Mouse (Mus musculus) intestine, embryonic 14.5 days (tissue): ENCODE results near the gene Mip. TPM values are rescaled to one million over a fixed set of nuclear protein-coding genes. Genes with fewer than 3 reads are reported as not detected.
"Not testable (repeated sequence)": the region's sequence is repeated elsewhere in the genome, so short reads cannot be mapped to it uniquely, and the experiment has no call there.

Source experiments
- ATAC-seq: fragments of 200-750 bp; cut with Nextera tagmentation; replicated peaks from 2 replicates; pipeline ENCODE4 v1.8.0; 2017; ENCODE audit warnings: low read depth, moderate number of reproducible peaks, moderate TSS enrichment, moderate library complexity; ENCODE audit not compliant: low FRiP score, low TSS enrichment
- DNase-seq: peaks from one replicate; pipeline ENCODE4 v3.0.0-alpha.2; 2018; ENCODE audit warnings: low spot score
- H3K27ac ChIP-seq: fragments of 300-500 bp; sonication (generic); 2 replicates; pipeline ENCODE4 v1.5.1; 2014; ENCODE audit warnings: low read depth, mild to moderate bottlenecking, control low read depth
- H3K27me3 ChIP-seq: fragments of 300-500 bp; sonication (generic); replicated peaks from 2 replicates; pipeline ENCODE4 v1.6.1; 2014; ENCODE audit warnings: low read length, control low read depth; ENCODE audit not compliant: control insufficient read depth, insufficient read depth
- H3K36me3 ChIP-seq: fragments of 300-500 bp; sonication (generic); 2 replicates; pipeline ENCODE4 v1.6.1; 2014; ENCODE audit warnings: low read length, control low read depth; ENCODE audit not compliant: control insufficient read depth, insufficient read depth
- H3K4me1 ChIP-seq: fragments of 300-500 bp; sonication (generic); replicated peaks from 2 replicates; pipeline ENCODE4 v1.6.1; 2014; ENCODE audit warnings: low read length, control low read depth, mixed read lengths; ENCODE audit not compliant: control insufficient read depth, insufficient read depth
- H3K4me2 ChIP-seq: fragments of 300-500 bp; sonication (generic); 2 replicates; pipeline ENCODE4 v1.6.1; 2014; ENCODE audit warnings: low read length
- H3K4me3 ChIP-seq: fragments of 300-500 bp; sonication (generic); 2 replicates; pipeline ENCODE4 v1.5.1; 2014; ENCODE audit warnings: low read depth, low read length, control low read depth, mixed read lengths
- H3K9ac ChIP-seq: fragments of 300-500 bp; sonication (generic); 2 replicates; pipeline ENCODE4 v1.6.1; 2014; ENCODE audit warnings: mild to moderate bottlenecking, low read length
- H3K9me3 ChIP-seq: fragments of 300-500 bp; sonication (generic); 2 replicates; pipeline ENCODE4 v1.6.1; 2016; ENCODE audit warnings: low read length, control low read depth; ENCODE audit not compliant: control insufficient read depth
- WGBS: fragments of 180-500 bp; shearing (Covaris S2); extraction: QIAGEN DNeasy Blood & Tissue Kit; methylation state at CpG from one replicate; pipeline ENCODE4 v1.1.7; 2014; 5-methylcytosine and 5-hydroxymethylcytosine counted together
- polyA plus RNA-seq: library from polyadenylated mRNA; unstranded; fragments of >200 nt; fragmentation: Nextera tagmentation; extraction: Ambion mirVana; gene quantifications from 2 replicates; pipeline ENCODE4 v1.2.1, GENCODE M21; 2014

Gene Mip
- polyA plus RNA-seq, 1 experiment from 2014 or later = not detected

DNA sequence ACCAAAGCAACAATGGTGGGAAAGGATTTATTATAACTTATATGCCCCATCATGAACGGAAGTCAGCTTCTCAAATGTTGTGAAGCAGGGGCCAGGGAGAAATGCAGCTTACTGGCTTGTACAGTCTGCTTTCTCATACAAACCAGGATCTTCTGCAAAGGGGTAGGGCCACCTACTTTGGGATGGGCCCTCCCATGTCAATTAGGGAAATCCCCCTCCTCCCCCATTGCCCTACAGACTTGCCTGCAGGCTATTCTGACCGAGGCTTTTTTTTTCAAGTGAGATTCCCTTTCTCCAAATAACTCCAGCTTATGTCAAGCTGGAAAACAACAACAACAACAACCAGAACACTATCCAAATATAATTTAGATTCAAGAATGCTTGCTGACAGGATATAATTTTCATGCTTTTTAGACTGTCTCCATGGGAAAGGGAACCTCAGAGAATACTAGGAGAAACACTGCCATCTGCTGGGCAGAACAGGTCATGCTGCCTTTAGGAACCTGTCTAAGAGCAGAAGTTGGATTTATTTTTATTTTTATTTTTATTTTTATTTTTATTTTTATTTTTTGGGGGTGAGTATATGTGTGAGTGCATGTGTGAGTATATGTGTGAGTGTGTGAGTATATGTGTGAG is 37.3 kb upstream of the Mip start:
- Histone ChIP-seq H3K27me3 (no peaks in the 10 kb centered on the region), H3K9me3 (no peaks in the 10 kb centered on the region), H3K9ac (no peak overlapping the region), H3K4me3 (no peak overlapping the region), H3K27ac (no peak overlapping the region), H3K36me3 (no peaks in the 10 kb centered on the region), H3K4me2 (no peak overlapping the region), H3K4me1 (no peaks in the 10 kb centered on the region)
- DNase-seq = peak; percentile 82
- ATAC-seq = no peak
- WGBS = 48% methylated on average over 2 of the region's 2 CpGs

GRCm38 (mm10) chr10:128191472-128191871 is 34.2 kb upstream of the Mip start:
- Histone ChIP-seq H3K9ac (no peak overlapping the region), H3K4me2 (no peak overlapping the region), H3K27me3 (peaks cover 18% of the 10 kb centered on the region), H3K4me1 (peaks cover 8% of the 10 kb centered on the region), H3K9me3 (no peaks in the 10 kb centered on the region), H3K27ac (no peak overlapping the region), H3K4me3 (no peak overlapping the region), H3K36me3 (no peaks in the 10 kb centered on the region)
- ATAC-seq = no peak
- DNase-seq = no peak
- WGBS = 56% methylated on average over 2 of the region's 2 CpGs

GRCm38 (mm10) chr10:128192030-128192766 is 33.4 kb upstream of the Mip start:
- ATAC-seq, H3K4me1 ChIP-seq, H3K9ac ChIP-seq, H3K4me3 ChIP-seq, DNase-seq, H3K27ac ChIP-seq, H3K4me2 ChIP-seq, H3K9me3 ChIP-seq, H3K36me3 ChIP-seq: not testable (repeated sequence)
- H3K27me3 ChIP-seq = peaks cover 18% of the 10 kb centered on the region
- 89% methylated on average over 3 of the region's 3 CpGs for WGBS

DNA sequence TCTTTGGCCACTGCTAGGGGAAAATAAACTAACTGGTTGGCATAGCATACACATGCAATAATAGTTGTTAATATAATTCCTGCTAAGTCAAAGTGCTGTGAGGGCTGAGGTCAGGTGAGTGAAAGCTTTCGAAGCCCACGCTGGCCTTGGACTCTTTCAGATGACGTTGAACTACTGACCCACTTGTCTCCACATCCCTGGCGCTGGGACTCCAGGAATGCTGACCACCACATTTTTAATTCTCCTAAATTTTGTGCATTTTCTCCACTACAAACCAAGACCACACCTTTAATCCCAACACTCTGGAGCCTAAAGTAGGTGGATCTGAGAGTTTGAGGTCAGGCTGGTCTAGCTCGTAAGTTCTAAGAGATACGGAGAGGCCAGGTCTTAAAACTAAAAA is 32.5 kb upstream of the Mip start:
- Histone ChIP-seq H3K4me1 (peaks cover 8% of the 10 kb centered on the region), H3K36me3 (no peaks in the 10 kb centered on the region), H3K9ac (no peak overlapping the region), H3K4me2 (no peak overlapping the region), H3K27ac (no peak overlapping the region), H3K9me3 (no peaks in the 10 kb centered on the region), H3K4me3 (no peak overlapping the region), H3K27me3 (peaks cover 18% of the 10 kb centered on the region)
- WGBS = 90% methylated on average over 6 of the region's 6 CpGs
- ATAC-seq (no peak), DNase-seq (no peak)

- H3K36me3 ChIP-seq = no peaks in the 10 kb centered on the region
- ATAC-seq = peak; percentile 95
- peak within 1 kb of the TSS; percentile 47 for H3K9ac ChIP-seq
- peak within 1 kb of the TSS; percentile 64 for H3K4me3 ChIP-seq
- peaks cover 8% of the 10 kb centered on the region for H3K4me1 ChIP-seq
- peak; percentile 98 for DNase-seq
- H3K27ac ChIP-seq = no peak within 1 kb of the TSS
- H3K27me3 ChIP-seq = peaks cover 18% of the 10 kb centered on the region
- H3K9me3 ChIP-seq = no peaks in the 10 kb centered on the region
- peak within 1 kb of the TSS; percentile 100 for H3K4me2 ChIP-seq
- WGBS = under 1% methylated on average over 46 of the region's 46 CpGs
Measured at GRCm38 (mm10) chr10:128194024-128194550, 31.6 kb upstream of the Mip start, which contains the start of gene Gls2. Gene Gls2 (plus strand): TSS chr10:128194457.

DNA sequence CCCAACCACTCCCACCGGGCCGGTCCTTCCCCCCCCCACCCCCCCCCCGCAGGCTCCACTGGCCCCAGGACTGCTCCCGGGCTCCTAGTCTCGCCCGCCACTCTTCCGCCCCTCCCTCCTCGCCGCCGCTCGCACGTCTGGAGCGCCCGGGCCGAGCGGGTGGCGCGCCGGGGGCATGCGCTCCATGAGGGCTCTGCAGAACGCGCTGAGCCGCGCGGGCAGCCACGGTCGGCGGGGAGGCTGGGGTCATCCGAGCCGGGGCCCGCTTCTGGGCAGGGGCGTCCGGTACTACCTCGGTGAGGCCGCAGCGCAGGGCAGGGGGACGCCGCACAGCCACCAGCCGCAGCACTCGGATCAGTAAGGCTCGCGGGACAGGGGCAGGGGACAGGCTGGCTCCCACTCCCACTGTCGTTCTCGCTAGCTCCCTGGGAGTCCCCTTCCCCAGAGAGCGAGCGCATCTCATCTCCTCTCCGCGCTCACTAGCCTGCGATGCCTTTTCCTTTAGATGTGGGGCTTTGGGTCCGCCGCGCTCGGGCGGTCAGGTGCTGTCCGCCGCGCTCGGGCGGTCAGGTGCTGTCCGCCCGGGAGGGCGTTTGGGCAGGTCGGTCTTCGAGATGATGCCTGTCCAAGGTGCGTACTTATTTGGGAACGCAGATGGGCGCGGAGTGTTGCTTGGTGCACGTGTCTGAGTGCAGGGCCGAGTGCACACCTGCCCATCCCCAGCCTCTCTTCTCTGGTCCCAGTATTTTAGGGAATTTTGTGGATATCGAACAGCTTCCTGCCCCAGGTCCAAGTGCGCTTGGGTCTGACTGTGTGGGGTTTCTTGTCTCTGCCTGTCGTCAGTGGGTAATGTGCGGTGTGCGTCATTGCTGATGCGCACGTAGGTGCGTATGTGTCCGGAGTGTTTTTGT is 30.8 kb upstream of the Mip start:
- Histone ChIP-seq H3K4me3 (peak overlapping the region; percentile 64), H3K9me3 (no peaks in the 10 kb centered on the region), H3K27ac (no peak overlapping the region), H3K27me3 (peaks cover 18% of the 10 kb centered on the region), H3K4me2 (peak overlapping the region; percentile 100), H3K9ac (peak overlapping the region; percentile 47), H3K4me1 (peaks cover 8% of the 10 kb centered on the region), H3K36me3 (no peaks in the 10 kb centered on the region)
- under 1% methylated on average over 66 of the region's 79 CpGs for WGBS
- ATAC-seq = peak; percentile 82; the same call in 1 of the 2 replicates
- DNase-seq = peak; percentile 74

DNA sequence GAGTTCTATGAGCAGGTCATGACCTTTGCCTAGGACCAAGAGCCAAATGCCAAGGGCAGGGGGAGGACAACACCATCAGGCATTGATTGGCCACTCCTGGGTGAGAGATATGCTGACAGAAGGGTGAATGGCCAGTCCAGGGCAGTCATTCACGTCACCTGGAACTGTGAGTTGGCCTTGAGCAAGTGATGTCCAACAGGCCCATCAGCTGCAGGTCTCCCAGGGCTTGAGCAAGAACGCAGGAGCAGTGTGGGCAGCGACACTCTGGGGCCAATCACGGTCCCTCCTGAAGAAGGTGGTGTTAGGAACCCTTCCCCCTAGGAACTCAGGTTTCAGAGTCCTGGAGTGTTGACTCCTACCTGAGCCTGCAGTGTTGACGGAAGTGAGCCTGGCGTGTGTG is 23.8 kb upstream of the Mip start:
- no peaks in the 10 kb centered on the region for H3K27me3 ChIP-seq
- no peak overlapping the region for H3K4me3 ChIP-seq
- ATAC-seq = no peak
- H3K4me2 ChIP-seq = no peak overlapping the region
- 62% methylated on average over 6 of the region's 6 CpGs for WGBS
- no peaks in the 10 kb centered on the region for H3K9me3 ChIP-seq
- no peak overlapping the region for H3K9ac ChIP-seq
- H3K27ac ChIP-seq = no peak overlapping the region
- DNase-seq = no peak
- no peaks in the 10 kb centered on the region for H3K4me1 ChIP-seq
- H3K36me3 ChIP-seq = no peaks in the 10 kb centered on the region; the same call in 1 of the 2 replicates

DNA sequence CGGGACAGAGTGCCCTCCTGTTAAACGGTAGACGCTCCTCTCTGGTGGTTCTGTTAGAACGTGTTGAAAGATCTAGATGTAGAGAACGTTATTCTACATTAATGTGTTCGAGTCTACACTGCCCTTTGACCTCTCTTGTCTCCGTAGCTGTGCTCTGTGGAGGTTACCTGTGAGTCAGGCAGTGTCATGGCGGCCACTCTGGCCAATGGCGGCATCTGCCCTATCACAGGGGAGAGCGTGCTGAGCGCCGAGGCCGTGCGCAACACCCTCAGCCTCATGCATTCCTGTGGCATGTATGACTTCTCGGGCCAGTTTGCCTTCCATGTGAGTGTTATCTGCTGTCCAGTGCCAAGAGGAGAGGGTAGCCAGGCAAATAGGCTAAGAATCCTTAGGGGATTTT is 20.7 kb upstream of the Mip start:
- WGBS = 84% methylated on average over 15 of the region's 15 CpGs
- no peak overlapping the region for H3K4me2 ChIP-seq
- no peak for ATAC-seq

More for the DNA sequence above, 20.7 kb upstream of the Mip start:
- DNase-seq = no peak
- Histone ChIP-seq H3K9me3 (no peaks in the 10 kb centered on the region), H3K4me1 (no peaks in the 10 kb centered on the region), H3K36me3 (peaks cover 6% of the 10 kb centered on the region; the same call in 1 of the 2 replicates), H3K27ac (no peak overlapping the region), H3K27me3 (no peaks in the 10 kb centered on the region), H3K9ac (no peak overlapping the region), H3K4me3 (no peak overlapping the region)
